Mouse (Mus musculus) urinary bladder, postnatal 4 days (tissue): ENCODE measurements at regions not wholly inside any gene's neighbourhood (a gene's known extent, or its start where the extent isn't known, plus 50 kb on each side); places are given as distances from the start of the nearest gene placed in this dataset.
"Not testable (repeated sequence)": the region's sequence is repeated elsewhere in the genome, so short reads cannot be mapped to it uniquely, and the experiment has no call there.

Experiments
- DNase-seq, 2 experiments: peaks; one replicate each; pipeline ENCODE4 v3.0.0; 2021 to 2022; ENCODE audit warnings: low spot score in 2 of 2

GRCm38 (mm10) chr17:82909189-82909588 is 305.9 kb upstream of the Pkdcc start:
- DNase-seq = no peak

DNA sequence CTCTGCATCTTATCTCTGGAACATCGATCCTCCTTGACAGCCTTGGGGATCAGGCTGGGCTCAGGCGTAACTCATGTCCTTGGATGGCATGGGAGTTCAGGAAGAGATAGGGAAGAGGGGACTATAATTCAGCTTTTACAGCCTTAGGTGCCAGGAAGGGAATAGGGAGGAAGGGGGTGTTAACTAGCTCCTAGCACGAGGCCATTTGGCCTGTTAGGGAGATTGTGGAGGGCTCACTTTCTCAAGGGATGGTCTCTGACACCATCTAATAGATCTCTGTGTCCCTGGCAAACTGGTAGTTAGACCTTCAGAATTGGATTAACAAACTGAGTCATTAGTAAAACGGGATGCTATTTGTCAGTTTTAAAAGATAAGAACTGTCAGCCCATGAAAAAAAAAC is 292.1 kb upstream of the Pkdcc start:
- DNase-seq = not testable (repeated sequence)

DNA sequence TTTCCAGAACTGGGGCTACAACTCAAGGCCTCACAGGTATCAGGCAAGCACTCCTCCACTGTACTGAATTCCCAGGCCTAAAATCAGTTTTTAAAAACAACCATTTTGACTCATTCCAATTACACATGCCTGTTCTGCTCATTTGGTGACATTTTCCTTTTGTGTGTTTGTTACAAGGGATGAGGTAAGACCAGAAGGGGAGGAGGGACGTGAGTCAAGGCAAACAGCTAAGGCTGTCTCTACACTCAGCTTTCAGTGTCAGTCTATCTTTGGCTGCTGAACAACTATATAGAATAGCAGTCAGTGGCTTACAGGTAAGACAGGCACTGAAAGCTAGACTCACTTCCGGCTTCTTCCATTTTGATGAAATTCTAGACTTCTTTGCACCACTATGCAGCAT is 289.3 kb upstream of the Pkdcc start:
- no peak for DNase-seq

GRCm38 (mm10) chr17:82927681-82928080 is 287.4 kb upstream of the Pkdcc start:
- no peak for DNase-seq

GRCm38 (mm10) chr17:82929511-82929910 is 285.6 kb upstream of the Pkdcc start:
- DNase-seq = no peak

DNA sequence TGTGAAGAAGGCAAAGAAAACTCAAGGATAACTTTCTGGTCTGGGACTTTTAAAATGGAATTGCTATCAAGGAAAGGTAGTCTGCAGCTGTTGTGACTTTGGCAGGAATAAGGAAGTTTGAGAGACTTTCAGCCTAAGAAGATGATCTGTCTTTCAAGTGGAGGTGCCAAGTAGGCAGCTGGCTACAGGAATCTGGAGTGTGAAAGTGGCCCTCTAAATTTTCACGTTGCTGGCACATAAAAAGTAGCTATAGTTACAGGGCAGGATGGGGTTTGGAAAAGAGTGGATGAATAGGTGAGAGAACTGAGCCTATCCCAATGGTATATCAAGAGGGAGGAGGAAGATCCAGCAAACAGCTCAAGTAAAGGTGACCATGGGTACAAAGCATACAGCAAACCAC is 284.4 kb upstream of the Pkdcc start:
- DNase-seq = no peak

DNA sequence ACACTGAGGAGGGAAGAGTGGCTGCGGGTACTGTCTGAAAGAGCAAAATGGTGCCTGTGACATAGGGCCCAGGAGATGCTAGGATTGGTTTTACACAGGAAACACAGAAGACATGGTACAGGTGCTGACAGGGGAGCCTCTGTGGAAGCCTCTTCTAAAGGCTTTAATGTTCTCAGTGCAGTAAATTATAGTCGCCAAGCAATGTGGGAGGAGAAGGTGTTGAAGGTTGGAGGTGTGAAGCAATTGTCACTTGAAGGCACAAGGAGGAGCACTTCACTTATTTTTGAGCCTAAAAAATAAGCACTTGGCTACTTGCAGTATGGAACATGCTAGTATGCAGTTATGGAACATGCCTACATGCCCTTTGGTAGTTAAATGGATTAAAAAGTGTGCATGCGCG is 283.6 kb upstream of the Pkdcc start:
- DNase-seq = no peak

GRCm38 (mm10) chr17:82936836-82937235 is 278.3 kb upstream of the Pkdcc start:
- no peak for DNase-seq

DNA sequence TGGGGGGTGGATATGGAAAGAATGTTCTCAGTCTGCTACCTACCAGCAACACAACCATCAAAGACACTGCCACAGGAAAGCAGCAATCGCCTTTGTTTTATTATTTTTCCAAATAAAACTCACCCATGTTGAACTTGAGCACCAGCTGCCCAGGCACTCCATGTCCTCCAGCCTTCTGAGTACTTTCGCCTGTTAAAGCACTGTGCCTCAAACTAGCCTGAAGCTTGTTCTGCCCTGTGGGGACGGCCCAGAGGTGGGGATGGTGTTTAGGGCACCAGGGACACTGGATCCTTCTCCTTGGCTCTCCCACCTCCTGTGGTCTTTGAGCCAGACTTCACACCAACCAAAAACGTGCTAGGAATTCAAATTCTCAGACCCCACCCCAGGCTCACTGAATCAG is 269.0 kb upstream of the Pkdcc start:
- no peak for DNase-seq

DNA sequence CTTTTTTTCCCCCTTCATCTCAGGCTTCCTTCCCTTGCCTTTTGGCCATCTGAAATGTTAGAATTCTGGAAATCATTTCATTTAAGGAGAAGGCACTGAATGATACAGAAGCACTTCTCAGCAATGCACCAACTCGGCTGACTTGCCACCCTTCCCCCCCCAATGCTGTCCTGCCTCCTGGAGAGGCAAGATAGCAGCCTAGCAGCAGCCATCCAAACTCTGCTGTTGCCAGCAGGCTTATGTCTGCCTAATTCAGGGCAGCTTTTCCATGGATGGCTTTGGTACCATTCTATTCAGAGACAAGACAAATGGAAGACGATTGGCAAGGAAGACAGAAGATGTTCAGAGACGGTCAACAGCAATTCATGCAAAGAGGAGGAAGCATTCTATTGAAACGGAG is 265.3 kb upstream of the Pkdcc start:
- DNase-seq = no peak

DNA sequence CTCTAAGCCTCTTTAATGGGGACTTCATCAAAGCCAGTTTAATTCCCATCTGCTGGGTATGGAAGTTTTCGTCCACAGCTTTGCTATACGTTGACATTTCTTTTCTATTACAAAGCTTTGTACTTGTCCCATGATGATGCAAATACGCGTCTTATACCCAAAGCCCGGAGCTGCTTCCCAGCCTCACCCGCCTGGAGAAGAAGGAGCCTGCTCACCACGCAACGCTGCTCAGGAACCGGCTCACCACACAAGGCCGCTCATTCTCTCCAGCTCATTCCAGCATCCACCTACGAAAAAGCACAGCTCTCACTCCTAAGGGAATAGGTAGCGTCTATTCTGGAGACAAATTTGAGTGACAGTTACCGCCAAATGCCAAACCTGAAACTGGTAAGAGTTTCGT is 264.8 kb upstream of the Pkdcc start:
- DNase-seq = no peak

DNA sequence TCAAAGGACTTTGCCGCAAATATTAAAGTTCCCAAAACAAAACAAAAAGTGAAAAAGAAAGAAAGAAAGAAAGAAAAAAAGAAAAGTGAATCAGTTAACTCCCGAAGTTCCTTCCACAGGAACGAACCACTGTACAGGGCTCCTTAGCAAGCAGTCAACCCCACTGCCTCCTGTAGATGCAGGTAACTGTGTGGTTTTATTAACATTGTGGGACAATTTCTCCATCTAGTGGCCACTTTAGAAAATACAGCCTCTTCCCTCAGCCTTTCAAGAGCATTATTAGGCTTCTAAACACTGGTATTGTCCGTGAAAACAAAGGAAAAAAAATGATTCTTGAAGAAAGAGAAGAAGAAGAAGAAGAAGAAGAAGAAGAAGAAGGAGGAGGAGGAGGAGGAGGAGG is 257.7 kb upstream of the Pkdcc start:
- no peak for DNase-seq

DNA sequence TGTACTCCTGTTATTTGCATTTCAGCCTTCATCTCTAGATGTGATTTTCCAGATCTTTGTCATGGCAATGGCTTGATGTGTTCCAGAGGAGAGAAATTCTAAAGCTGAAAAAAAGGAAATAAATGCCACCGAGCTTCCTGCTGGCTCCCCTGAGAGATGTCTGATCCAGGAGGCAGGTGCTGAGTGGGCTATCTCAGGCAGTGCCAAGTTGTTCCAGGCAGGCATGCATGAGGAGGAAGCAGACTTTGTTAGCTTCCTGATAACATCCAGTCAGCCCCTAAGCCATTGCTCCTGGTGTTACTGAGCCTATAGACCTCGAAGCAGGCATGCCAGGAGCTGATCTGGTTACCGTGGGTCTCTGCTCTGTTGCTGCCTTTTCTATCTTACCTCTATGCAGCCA is 251.7 kb upstream of the Pkdcc start:
- no peak for DNase-seq

GRCm38 (mm10) chr17:82999710-83000109 is 215.4 kb upstream of the Pkdcc start:
- no peak for DNase-seq

GRCm38 (mm10) chr17:83000411-83000810 is 214.7 kb upstream of the Pkdcc start:
- DNase-seq = no peak

DNA sequence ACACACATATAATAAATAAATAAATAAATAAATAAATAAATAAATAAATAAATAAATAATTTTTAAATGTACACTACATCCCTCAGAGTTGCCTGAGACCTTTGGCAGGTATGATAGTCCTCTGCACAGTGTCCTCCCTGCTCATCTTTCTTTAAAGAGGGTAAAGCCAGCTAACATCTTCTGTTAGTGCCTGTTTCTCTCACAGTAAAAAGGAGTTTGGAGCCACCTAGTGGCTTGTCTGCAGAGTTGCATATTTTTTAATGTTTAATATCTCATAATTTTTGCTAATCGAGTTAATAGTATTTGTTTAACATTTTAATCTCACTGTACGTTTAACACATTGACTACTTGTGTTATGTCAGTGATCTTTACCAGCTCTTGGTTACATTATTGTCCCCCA is 213.5 kb upstream of the Pkdcc start:
- DNase-seq = no peak

GRCm38 (mm10) chr17:83010845-83011244 is 204.2 kb upstream of the Pkdcc start:
- DNase-seq = no peak

DNA sequence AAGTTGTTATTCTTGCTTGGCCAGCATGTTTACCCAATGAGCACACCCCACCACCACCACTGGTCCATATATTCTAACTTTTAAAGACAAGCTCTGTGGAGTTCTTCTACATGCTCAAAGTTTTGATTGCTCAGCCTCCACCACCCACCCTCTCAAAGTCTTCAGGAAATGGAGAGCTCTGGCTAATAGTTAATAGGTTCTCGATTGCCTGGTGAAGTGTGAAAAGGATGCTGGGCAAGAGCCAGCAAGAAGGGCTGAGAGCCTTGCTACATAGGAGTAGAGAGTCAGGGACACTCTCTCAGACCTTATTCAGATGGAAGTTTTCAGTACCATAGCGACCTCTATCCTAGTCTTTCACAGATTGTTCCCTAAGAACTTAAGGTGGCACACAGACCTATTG is 199.4 kb upstream of the Pkdcc start:
- DNase-seq = no peak

GRCm38 (mm10) chr17:83016936-83017335 is 198.2 kb upstream of the Pkdcc start:
- DNase-seq = no peak

GRCm38 (mm10) chr17:83019267-83019666 is 195.8 kb upstream of the Pkdcc start:
- DNase-seq = no peak

DNA sequence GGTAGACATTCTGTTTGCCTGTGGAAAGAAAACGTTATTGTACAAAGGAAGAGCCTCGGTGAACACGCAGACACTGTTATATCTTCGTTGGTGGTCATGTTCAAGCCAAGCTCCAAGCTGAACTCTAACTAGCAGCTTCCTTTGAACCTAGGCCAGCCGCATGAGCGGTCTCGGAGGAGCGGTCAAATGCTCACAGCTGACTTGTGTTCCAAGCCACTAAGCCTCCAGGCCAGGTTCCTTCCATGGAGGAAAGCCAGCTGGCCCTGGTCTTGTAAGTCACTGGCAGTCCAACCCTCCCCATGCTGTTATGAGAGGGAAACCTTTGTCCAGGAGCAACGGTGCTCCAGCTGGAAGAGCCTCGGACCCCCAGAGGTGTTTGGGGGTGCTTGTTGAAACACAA is 194.5 kb upstream of the Pkdcc start:
- peak; percentile 77 to 83 for DNase-seq

DNA sequence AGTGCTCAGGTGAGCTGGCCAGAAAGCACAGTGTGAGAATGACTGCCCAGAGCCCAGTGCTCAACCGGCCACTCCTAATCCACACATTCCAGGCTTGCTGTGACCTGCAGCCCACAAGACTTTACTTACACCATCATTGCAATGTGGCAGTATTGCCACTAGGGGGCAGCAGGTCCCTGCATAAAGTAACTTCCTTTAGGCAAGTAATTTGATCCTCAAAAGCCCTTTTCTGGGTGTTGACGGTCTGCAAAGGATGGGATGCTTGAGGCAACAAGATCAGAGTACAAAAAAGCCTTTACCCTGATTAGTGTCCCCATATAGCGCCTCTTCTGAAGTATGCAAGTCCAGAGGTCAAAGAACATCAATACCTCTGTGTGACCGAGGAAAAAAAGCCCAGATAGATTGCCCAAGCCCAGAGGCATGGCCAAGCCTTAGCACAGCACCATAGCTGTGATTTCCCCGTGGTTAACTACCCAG is 189.7 kb upstream of the Pkdcc start:
- DNase-seq = peak; percentile 78 to 86

DNA sequence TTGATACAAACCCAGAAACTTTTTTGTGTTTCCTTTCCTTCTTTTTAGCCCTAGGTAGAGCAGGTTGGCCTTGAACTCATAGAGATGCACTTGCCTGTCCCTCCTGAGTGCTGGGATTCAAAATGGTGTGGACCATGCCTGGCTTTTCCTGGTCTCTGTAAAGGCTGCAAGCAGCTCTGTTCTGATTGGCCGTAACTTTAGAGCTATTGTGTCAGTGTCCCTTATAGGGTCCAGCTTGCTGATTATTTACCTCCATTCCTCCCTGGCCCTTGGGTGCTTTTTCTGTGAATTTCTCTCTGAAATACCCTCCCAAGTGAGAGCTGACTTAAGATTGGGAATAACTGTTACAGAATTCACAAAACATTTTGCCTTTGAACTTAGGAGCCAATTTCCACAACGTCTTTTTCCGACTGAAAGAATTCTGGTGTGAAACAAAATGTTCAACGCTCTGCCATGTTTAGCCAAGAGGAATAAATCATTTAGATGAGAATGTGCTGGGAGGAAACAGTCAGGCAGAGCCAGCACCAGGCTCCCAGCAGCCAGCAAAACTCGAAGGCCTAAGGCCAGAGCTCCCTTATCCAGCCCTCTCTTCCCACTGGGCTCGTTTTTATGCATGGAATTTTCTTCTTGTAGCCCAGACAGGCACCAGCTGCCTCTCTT is 180.0 kb upstream of the Pkdcc start:
- DNase-seq = peak in 1 of 2 experiments; percentile 57

GRCm38 (mm10) chr17:83035574-83035918 is 179.5 kb upstream of the Pkdcc start:
- DNase-seq = no peak
